Mouse (Mus musculus): ENCODE results near the gene Shd. TPM values are rescaled to one million over a fixed set of nuclear protein-coding genes. Genes with fewer than 3 reads are reported as not detected.

Shd gene
- polyA plus RNA-seq, 2 experiments, result 25.8 to 58.0 TPM

DNA sequence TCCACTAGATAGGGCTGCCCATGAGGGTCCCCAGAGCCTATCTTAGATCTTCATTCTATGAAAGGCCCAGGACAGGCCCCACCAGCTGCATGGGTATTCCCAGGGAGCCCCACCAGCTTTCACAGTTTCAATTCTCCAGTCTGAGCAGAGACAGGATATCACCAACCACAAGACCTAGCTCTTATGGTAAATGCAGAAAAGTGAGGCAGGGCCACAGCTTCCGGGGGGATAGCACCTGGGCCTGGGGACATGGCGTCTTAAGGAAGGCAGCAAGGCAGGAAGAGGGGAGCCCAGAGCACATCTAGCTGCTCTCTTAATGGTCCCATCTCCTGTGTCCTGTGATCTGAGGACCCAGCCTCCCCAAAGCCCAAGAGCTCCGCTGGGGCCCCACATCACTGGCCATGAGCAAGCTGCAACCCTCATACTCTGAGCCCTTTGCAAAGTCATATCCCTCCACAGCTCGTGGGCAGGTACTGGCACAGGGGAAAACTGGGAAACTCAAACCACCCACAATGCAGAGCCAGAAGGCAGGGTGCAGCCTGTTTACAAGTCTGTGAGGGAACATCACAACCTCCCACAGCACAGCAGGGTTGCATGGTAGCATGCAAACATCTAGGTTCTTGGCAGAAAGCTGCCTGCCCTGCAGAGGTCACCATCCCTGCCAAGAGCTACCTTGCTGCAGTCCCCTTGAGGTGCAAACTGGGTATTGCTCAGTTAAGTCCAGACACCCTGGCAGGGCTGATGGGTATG, 51.1 kb downstream of the Shd start:
- no peaks in the 10 kb centered on the region for H3K27me3 ChIP-seq (ENCODE audit: control insufficient read depth, insufficient read depth, low read length)
- 79% methylated on average over 4 of the region's 4 CpGs for WGBS
- ATAC-seq (ENCODE audit: low FRiP score, low read depth) (no peak), DNase-seq (ENCODE audit: low spot score) (no peak)
- H3K9me3 ChIP-seq (ENCODE audit: control insufficient read depth, low read length), result no peaks in the 10 kb centered on the region
- no peak overlapping the region for H3K9ac ChIP-seq (ENCODE audit: low read depth, low read length, severe bottlenecking)
- no peak overlapping the region for H3K4me3 ChIP-seq (replicated peaks; ENCODE audit: low read length)
- no peaks in the 10 kb centered on the region for H3K4me1 ChIP-seq (ENCODE audit: control insufficient read depth, insufficient read depth, low read length)
- no peak overlapping the region for H3K27ac ChIP-seq (replicated peaks; ENCODE audit: low read depth, low read length)
- peaks cover 60% of the 10 kb centered on the region for H3K36me3 ChIP-seq (ENCODE audit: control insufficient read depth, insufficient read depth, low read length)
- TF ChIP-seq POLR2A (IDR thresholded peaks at IDR 0.05; ENCODE audit: borderline replicate concordance, extremely low read depth, insufficient read depth, insufficient read length), result no peak
- no peak overlapping the region for H3K4me2 ChIP-seq (replicated peaks; ENCODE audit: low read depth, low read length, severe bottlenecking)

DNA sequence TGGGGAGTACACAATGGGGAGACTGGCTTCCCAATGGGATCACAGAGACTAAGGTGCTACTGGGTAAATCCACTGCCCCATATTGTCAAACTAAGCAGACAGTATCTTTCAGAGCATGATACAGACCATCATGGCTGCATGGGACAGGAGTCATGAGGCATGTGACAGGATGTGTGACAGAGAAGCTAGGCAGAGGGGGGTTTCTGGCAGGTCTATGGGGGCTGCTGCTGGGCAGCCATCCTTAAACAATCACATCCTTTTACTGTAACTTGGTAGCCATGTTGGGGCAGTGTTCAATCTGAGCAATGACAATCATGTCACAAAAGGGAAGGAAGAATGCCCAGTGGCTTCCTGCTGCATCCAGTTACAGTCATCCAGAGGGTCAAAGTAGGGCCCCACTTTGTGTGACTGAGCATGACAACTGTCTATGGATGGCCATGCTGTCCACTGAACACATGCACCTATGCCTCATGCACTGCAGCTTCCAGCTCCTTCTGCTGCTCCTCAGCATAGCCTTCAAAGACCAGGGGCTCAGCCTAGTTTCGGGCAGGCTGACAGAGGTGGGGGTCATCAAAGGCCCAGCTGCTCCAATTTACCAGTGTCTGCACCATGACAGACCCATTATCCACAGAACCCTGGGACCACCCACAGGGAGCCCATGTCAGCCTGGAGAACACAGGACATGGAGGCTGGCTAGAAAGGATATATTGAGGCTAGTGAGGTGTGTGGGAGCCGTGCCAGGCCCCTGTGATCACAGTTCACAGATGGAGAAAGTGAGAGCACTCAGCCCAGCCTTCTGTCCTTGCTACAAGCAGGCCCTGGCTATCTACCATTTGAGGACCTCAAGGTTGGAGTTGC, 52.1 kb downstream of the Shd start:
- no peaks in the 10 kb centered on the region for H3K9me3 ChIP-seq (ENCODE audit: control insufficient read depth, low read length)
- H3K27me3 ChIP-seq (ENCODE audit: control insufficient read depth, insufficient read depth, low read length), result no peaks in the 10 kb centered on the region
- H3K9ac ChIP-seq (ENCODE audit: low read depth, low read length, severe bottlenecking), result no peak overlapping the region
- H3K4me2 ChIP-seq (replicated peaks; ENCODE audit: low read depth, low read length, severe bottlenecking), result no peak overlapping the region
- peaks cover 49% of the 10 kb centered on the region for H3K36me3 ChIP-seq (ENCODE audit: control insufficient read depth, insufficient read depth, low read length)
- DNase-seq (ENCODE audit: low spot score) (no peak), ATAC-seq (ENCODE audit: low FRiP score, low read depth) (no peak)
- H3K27ac ChIP-seq (replicated peaks; ENCODE audit: low read depth, low read length), result no peak overlapping the region
- no peaks in the 10 kb centered on the region for H3K4me1 ChIP-seq (ENCODE audit: control insufficient read depth, insufficient read depth, low read length)
- no peak overlapping the region for H3K4me3 ChIP-seq (replicated peaks; ENCODE audit: low read length)
- 57% methylated on average over 2 of the region's 2 CpGs for WGBS
- no peak for TF ChIP-seq POLR2A (IDR thresholded peaks at IDR 0.05; ENCODE audit: borderline replicate concordance, extremely low read depth, insufficient read depth, insufficient read length)

- Histone ChIP-seq H3K9ac (ENCODE audit: low read depth, low read length, severe bottlenecking) (no peak overlapping the region), H3K4me3 (replicated peaks; ENCODE audit: low read length) (no peak overlapping the region), H3K4me2 (replicated peaks; ENCODE audit: low read depth, low read length, severe bottlenecking) (no peak overlapping the region), H3K27ac (replicated peaks; ENCODE audit: low read depth, low read length) (no peak overlapping the region), H3K27me3 (ENCODE audit: control insufficient read depth, insufficient read depth, low read length) (no peaks in the 10 kb centered on the region), H3K36me3 (ENCODE audit: control insufficient read depth, insufficient read depth, low read length) (peaks cover 47% of the 10 kb centered on the region), H3K4me1 (ENCODE audit: control insufficient read depth, insufficient read depth, low read length) (no peaks in the 10 kb centered on the region), H3K9me3 (ENCODE audit: control insufficient read depth, low read length) (no peaks in the 10 kb centered on the region)
- ATAC-seq (ENCODE audit: low FRiP score, low read depth) (no peak), DNase-seq (ENCODE audit: low spot score) (no peak)
- TF ChIP-seq POLR2A (IDR thresholded peaks at IDR 0.05; ENCODE audit: borderline replicate concordance, extremely low read depth, insufficient read depth, insufficient read length), result no peak
- WGBS, result 85% methylated on average over 4 of the region's 4 CpGs
Measured at GRCm38 (mm10) chr17:56022989-56023290, 52.7 kb downstream of the Shd start.

DNA sequence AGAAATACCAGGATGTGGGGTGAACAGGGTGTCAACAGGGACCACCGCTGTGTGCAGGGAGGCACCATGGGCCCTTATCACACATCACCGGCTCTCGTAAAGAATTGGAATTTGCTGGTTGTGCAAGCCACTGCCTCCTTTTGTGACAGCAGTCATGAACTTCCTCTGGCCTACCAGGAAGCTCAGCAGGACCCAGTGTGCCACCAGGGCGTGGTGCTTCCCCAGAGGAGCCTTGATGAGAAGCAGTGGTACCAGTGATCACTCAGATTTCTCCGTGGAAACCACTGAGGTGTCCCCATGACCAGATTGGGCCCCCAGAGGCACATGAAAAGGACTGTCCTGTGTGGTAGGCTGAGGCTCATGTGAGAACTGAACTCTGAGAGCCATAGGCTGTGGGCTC, 53.1 kb downstream of the Shd start:
- Histone ChIP-seq H3K27ac (replicated peaks; ENCODE audit: low read depth, low read length) (no peak overlapping the region), H3K4me2 (replicated peaks; ENCODE audit: low read depth, low read length, severe bottlenecking) (no peak overlapping the region), H3K9ac (ENCODE audit: low read depth, low read length, severe bottlenecking) (no peak overlapping the region), H3K9me3 (ENCODE audit: control insufficient read depth, low read length) (no peaks in the 10 kb centered on the region), H3K36me3 (ENCODE audit: control insufficient read depth, insufficient read depth, low read length) (peaks cover 46% of the 10 kb centered on the region), H3K27me3 (ENCODE audit: control insufficient read depth, insufficient read depth, low read length) (no peaks in the 10 kb centered on the region), H3K4me3 (replicated peaks; ENCODE audit: low read length) (no peak overlapping the region), H3K4me1 (ENCODE audit: control insufficient read depth, insufficient read depth, low read length) (no peaks in the 10 kb centered on the region)
- 95% methylated on average over 5 of the region's 5 CpGs for WGBS
- DNase-seq (ENCODE audit: low spot score), result no peak
- no peak for TF ChIP-seq POLR2A (IDR thresholded peaks at IDR 0.05; ENCODE audit: borderline replicate concordance, extremely low read depth, insufficient read depth, insufficient read length)
- ATAC-seq (ENCODE audit: low FRiP score, low read depth), result no peak

GRCm38 (mm10) chr17:56024476-56024875, 54.2 kb downstream of the Shd start:
- 86% methylated on average over 2 of the region's 2 CpGs for WGBS
- Histone ChIP-seq H3K9ac (ENCODE audit: low read depth, low read length, severe bottlenecking) (no peak overlapping the region), H3K4me3 (replicated peaks; ENCODE audit: low read length) (no peak overlapping the region), H3K9me3 (ENCODE audit: control insufficient read depth, low read length) (no peaks in the 10 kb centered on the region), H3K4me2 (replicated peaks; ENCODE audit: low read depth, low read length, severe bottlenecking) (no peak overlapping the region), H3K27me3 (ENCODE audit: control insufficient read depth, insufficient read depth, low read length) (no peaks in the 10 kb centered on the region), H3K4me1 (ENCODE audit: control insufficient read depth, insufficient read depth, low read length) (no peaks in the 10 kb centered on the region), H3K27ac (replicated peaks; ENCODE audit: low read depth, low read length) (no peak overlapping the region), H3K36me3 (ENCODE audit: control insufficient read depth, insufficient read depth, low read length) (peaks cover 46% of the 10 kb centered on the region)
- TF ChIP-seq POLR2A (IDR thresholded peaks at IDR 0.05; ENCODE audit: borderline replicate concordance, extremely low read depth, insufficient read depth, insufficient read length), result no peak
- DNase-seq (ENCODE audit: low spot score) (no peak), ATAC-seq (ENCODE audit: low FRiP score, low read depth) (no peak)

Measured in limb, embryonic 14.5 days (tissue).